Mouse (Mus musculus) lung, embryonic 14.5 days (tissue): Measurements from ENCODE around the gene Gm9733. TPM values are rescaled to one million over a fixed set of nuclear protein-coding genes. Genes with fewer than 3 reads are reported as not detected.
"Not testable (repeated sequence)": the region's sequence is repeated elsewhere in the genome, so short reads cannot be mapped to it uniquely, and the experiment has no call there.

Source experiments
- ATAC-seq: fragments of 200-750 bp; cut with Nextera tagmentation; 2 replicates; pipeline ENCODE4 v1.8.0; 2017; ENCODE audit warnings: mild to moderate bottlenecking, moderate TSS enrichment, moderate library complexity; ENCODE audit not compliant: insufficient read depth
- DNase-seq: peaks from one replicate; pipeline ENCODE4 v3.0.0-alpha.2; 2015
- H3K27ac ChIP-seq: fragments of 300-500 bp; sonication (generic); 2 replicates; pipeline ENCODE4 v1.5.1; 2014; ENCODE audit warnings: low read depth, mild to moderate bottlenecking, moderate library complexity
- H3K27me3 ChIP-seq: fragments of 300-500 bp; sonication (generic); 2 replicates; pipeline ENCODE4 v1.6.1; 2014; ENCODE audit warnings: low read length, control low read depth; ENCODE audit not compliant: insufficient read depth
- H3K36me3 ChIP-seq: fragments of 300-500 bp; sonication (generic); 2 replicates; pipeline ENCODE4 v1.6.1; 2014; ENCODE audit warnings: control low read depth; ENCODE audit not compliant: insufficient read depth
- H3K4me1 ChIP-seq: fragments of 300-500 bp; sonication (generic); 2 replicates; pipeline ENCODE4 v1.6.1; 2014; ENCODE audit warnings: antibody characterized with exemption, control low read depth; ENCODE audit not compliant: insufficient read depth
- H3K4me2 ChIP-seq: fragments of 300-500 bp; sonication (generic); 2 replicates; pipeline ENCODE4 v1.6.1; 2014; ENCODE audit warnings: mild to moderate bottlenecking
- H3K4me3 ChIP-seq: fragments of 300-500 bp; sonication (generic); 2 replicates; pipeline ENCODE4 v1.5.1; 2014; ENCODE audit warnings: low read depth, low read length
- H3K9ac ChIP-seq: fragments of 300-500 bp; sonication (generic); 2 replicates; pipeline ENCODE4 v1.6.1; 2014
- H3K9me3 ChIP-seq: fragments of 300-500 bp; sonication (generic); 2 replicates; pipeline ENCODE4 v1.6.1; 2016; ENCODE audit warnings: low read depth, low read length, control low read depth
- CTCF ChIP-seq: IDR thresholded peaks from 2 replicates; pipeline ENCODE4 v1.5.1; 2016; ENCODE audit warnings: antibody characterized with exemption, low read depth
- WGBS: fragments of 180-500 bp; shearing (Covaris S2); extraction: QIAGEN DNeasy Blood & Tissue Kit; methylation state at CpG from one replicate; pipeline ENCODE4 v1.1.7; 2014; 5-methylcytosine and 5-hydroxymethylcytosine counted together
- polyA plus RNA-seq: library from polyadenylated mRNA; unstranded; fragments of >200 nt; fragmentation: Nextera tagmentation; extraction: Ambion mirVana; gene quantifications from 2 replicates; pipeline ENCODE4 v1.2.1, GENCODE M21; 2014

Gm9733 gene
- polyA plus RNA-seq, result not detected in 2 replicates

DNA sequence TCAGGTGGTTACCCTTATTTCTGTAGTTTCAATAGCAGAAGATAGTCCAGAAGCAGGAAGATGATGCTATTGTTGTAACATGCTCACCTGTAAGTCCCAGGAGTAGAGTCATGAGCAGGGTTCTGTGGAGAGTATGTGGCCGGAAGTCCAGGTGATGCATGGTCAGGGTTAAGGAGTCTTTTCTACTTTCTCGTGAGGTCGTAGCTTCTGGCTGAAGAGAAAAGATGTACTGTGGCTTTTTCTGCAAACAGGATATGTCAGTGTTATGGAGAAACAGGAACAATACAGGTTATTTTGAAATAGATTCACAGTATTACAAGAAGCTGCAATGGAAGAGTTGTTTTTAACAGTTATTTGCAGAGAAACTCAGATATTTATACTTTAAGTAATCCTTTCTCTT is at the start of gene Gm9733:
Gm9733 (minus strand) TSS at position 240 of the 400 bp plus-strand sequence.
- H3K9me3 ChIP-seq, result no peaks in the 10 kb centered on the region; the same call in 1 of the 2 replicates
- H3K4me3 ChIP-seq, result no peak within 1 kb of the TSS
- no peaks in the 10 kb centered on the region for H3K27me3 ChIP-seq
- 83% methylated on average over 3 of the region's 3 CpGs for WGBS
- DNase-seq (no peak), ATAC-seq (no peak)
- H3K9ac ChIP-seq, result no peak within 1 kb of the TSS
- no peak within 1 kb of the TSS for H3K27ac ChIP-seq
- no peaks in the 10 kb centered on the region for H3K36me3 ChIP-seq
- H3K4me2 ChIP-seq, result no peak within 1 kb of the TSS
- no peaks in the 10 kb centered on the region for H3K4me1 ChIP-seq
- TF ChIP-seq CTCF, result no peak

DNA sequence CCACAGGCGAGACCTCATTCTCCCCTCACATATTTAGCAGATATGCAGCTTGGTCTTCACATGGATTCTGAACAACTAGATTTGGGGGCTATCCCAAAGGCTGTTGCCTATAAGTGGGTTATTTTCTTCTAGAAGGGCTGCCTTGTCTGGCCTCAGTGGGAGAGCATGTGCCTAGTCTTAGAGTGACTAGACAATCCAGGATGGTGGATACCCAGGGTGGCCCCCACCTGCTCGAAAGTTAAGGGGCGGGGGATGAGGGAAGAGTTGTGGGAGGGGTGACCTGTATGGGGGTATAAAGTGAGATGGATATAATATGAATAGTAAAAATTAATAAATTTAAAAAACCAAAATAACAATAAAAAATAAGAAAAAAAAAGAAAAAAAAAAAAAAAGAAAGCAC is 23.6 kb upstream of the Gm9733 start:
- not testable (repeated sequence) for H3K4me1 ChIP-seq, H3K27ac ChIP-seq, H3K36me3 ChIP-seq, H3K4me3 ChIP-seq, ATAC-seq, H3K27me3 ChIP-seq, H3K9me3 ChIP-seq, H3K4me2 ChIP-seq, H3K9ac ChIP-seq, DNase-seq
- 75% methylated on average over 3 of the region's 3 CpGs for WGBS

DNA sequence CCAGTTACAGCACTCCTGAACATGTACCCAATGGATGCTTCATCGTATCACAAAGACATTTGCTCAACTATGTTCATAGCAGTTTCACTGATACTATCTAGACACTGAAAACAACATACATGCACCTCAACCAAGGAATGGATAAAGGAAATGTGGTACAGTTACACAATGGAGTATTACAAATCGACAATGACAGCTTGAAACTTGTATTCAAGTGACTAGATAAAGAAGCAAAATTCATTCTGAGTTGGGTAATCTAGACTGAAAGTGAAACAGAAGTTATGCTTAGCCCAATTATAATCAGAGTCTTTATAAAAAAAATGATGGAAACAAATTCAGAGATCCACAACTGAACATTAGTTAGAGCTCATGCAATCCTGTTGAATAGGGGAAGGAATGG is 18.2 kb upstream of the Gm9733 start:
- not testable (repeated sequence) for H3K4me3 ChIP-seq, H3K36me3 ChIP-seq, H3K27ac ChIP-seq, ATAC-seq, DNase-seq, H3K27me3 ChIP-seq, H3K4me2 ChIP-seq, H3K9ac ChIP-seq, H3K9me3 ChIP-seq, H3K4me1 ChIP-seq
- 83% methylated on average over 1 of the region's 2 CpGs for WGBS

GRCm38 (mm10) chr3:15345606-15346005 is 13.5 kb upstream of the Gm9733 start:
- not testable (repeated sequence) for ATAC-seq, H3K9me3 ChIP-seq, H3K36me3 ChIP-seq, H3K27me3 ChIP-seq, H3K9ac ChIP-seq, H3K4me1 ChIP-seq, H3K4me3 ChIP-seq, DNase-seq, H3K4me2 ChIP-seq, H3K27ac ChIP-seq
- 59% methylated on average over 3 of the region's 3 CpGs for WGBS

DNA sequence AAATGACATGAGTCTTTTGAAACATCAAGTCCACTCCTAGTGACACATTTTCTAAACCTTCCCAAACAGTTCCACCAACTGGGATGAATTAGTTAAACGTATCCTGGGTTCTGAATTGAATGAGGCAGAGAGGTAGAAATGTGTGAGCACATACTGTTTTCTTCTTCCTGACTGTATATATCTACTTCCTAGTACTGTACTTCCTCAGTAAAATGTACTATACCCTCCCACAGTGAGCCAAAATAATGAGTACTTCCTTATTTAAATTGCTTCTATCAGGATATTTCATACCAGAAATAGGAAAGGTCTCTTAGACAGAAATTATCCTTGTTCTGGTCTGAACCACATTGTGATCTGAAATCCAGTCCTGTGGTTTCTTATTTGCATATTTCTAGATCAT is 8.2 kb upstream of the Gm9733 start:
- Histone ChIP-seq H3K4me2 (no peak overlapping the region), H3K36me3 (no peaks in the 10 kb centered on the region), H3K27ac (no peak overlapping the region), H3K9me3 (no peaks in the 10 kb centered on the region), H3K4me1 (no peaks in the 10 kb centered on the region), H3K27me3 (no peaks in the 10 kb centered on the region), H3K4me3 (no peak overlapping the region), H3K9ac (no peak overlapping the region)
- 63% methylated on average over 1 of the region's 1 CpGs for WGBS
- DNase-seq, result no peak
- no peak for TF ChIP-seq CTCF
- no peak for ATAC-seq

GRCm38 (mm10) chr3:15334182-15334581 is 2.1 kb upstream of the Gm9733 start:
- Histone ChIP-seq H3K4me1 (no peaks in the 10 kb centered on the region), H3K4me3 (no peak overlapping the region), H3K36me3 (no peaks in the 10 kb centered on the region), H3K27me3 (no peaks in the 10 kb centered on the region), H3K27ac (no peak overlapping the region), H3K9ac (no peak overlapping the region), H3K4me2 (no peak overlapping the region), H3K9me3 (no peaks in the 10 kb centered on the region; the same call in 1 of the 2 replicates)
- 59% methylated on average over 2 of the region's 2 CpGs for WGBS
- DNase-seq (no peak), ATAC-seq (no peak)
- no peak for TF ChIP-seq CTCF

GRCm38 (mm10) chr3:15331545-15331944 is 557 bp downstream of the Gm9733 start:
- Histone ChIP-seq H3K9me3 (no peaks in the 10 kb centered on the region; the same call in 1 of the 2 replicates), H3K4me3 (no peak overlapping the region), H3K27ac (no peak overlapping the region), H3K4me2 (no peak overlapping the region), H3K9ac (no peak overlapping the region), H3K27me3 (no peaks in the 10 kb centered on the region), H3K4me1 (no peaks in the 10 kb centered on the region), H3K36me3 (no peaks in the 10 kb centered on the region)
- DNase-seq, result no peak
- no peak for TF ChIP-seq CTCF
- 66% methylated on average over 3 of the region's 3 CpGs for whole genome bisulfite sequencing
- no peak for ATAC-seq

DNA sequence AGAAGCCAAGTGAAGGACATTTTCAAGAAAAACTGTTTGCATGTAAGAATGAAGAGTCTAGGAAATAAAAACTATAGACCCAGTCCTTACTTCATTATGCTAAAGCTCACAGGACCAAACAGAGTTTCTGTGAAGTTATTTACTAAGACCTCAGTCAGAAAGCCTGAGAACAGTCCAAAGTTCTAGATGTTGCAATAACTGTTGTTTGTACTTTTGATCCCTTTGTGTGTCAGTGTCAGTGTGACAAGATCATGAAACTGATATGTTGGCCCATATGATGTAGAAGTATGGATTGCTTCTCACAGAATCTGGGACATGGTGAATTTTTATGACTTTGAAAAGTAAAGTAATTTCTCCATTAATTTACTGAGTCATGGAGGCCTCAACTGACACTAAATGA is 2.6 kb downstream of the Gm9733 start:
- H3K4me3 ChIP-seq, result no peak overlapping the region
- H3K9ac ChIP-seq, result no peak overlapping the region
- ATAC-seq (no peak), DNase-seq (no peak)
- H3K4me1 ChIP-seq, result no peaks in the 10 kb centered on the region
- no peaks in the 10 kb centered on the region for H3K27me3 ChIP-seq
- H3K36me3 ChIP-seq, result no peaks in the 10 kb centered on the region
- no peak overlapping the region for H3K4me2 ChIP-seq
- no peaks in the 10 kb centered on the region for H3K9me3 ChIP-seq
- H3K27ac ChIP-seq, result no peak overlapping the region
- TF ChIP-seq CTCF, result no peak
